Mouse (Mus musculus): ENCODE measurements around the gene Ano5. TPM values are rescaled to one million over a fixed set of nuclear protein-coding genes. Genes with fewer than 3 reads are reported as not detected.

The Ano5 gene
- polyA plus RNA-seq, 1 experiment, result 0.12 TPM

- Histone ChIP-seq H3K79me3 (ENCODE audit: low read depth) (no peaks in the 10 kb centered on the region), H3K27me3 (ENCODE audit: control insufficient read depth, insufficient read depth, insufficient read length) (no peaks in the 10 kb centered on the region), H3ac (ENCODE audit: control insufficient read depth, insufficient read length, low read depth) (no peak overlapping the region), H3K36me3 (ENCODE audit: control insufficient read depth, insufficient read depth) (no peaks in the 10 kb centered on the region), H3K4me3 (ENCODE audit: insufficient read depth, poor library complexity, severe bottlenecking) (no peak overlapping the region), H3K79me2 (ENCODE audit: control insufficient read depth, insufficient read depth) (no peaks in the 10 kb centered on the region)
- TF ChIP-seq USF1 (IDR thresholded peaks at IDR 0.05; ENCODE audit: low read depth) (no peak), CTCF (IDR thresholded peaks at IDR 0.05; ENCODE audit: control insufficient read depth, insufficient read depth, insufficient read length) (no peak), CEBPB (IDR thresholded peaks at IDR 0.05; ENCODE audit: low read depth) (no peak), MYOG (IDR thresholded peaks at IDR 0.05; ENCODE audit: control insufficient read depth, extremely low read depth, insufficient read length) (no peak), MAX (IDR thresholded peaks at IDR 0.05) (no peak), FOSL1 (IDR thresholded peaks at IDR 0.05; ENCODE audit: insufficient read depth, low read length, poor library complexity, severe bottlenecking) (no peak), MYOD1 (IDR thresholded peaks at IDR 0.05; ENCODE audit: control insufficient read depth, insufficient read length, low read depth) (no peak)
These were observed 118.4 kb downstream of the Ano5 start for GRCm38 (mm10) chr7:51629206-51629605.

- Histone ChIP-seq H3K79me3 (ENCODE audit: low read depth) (no peaks in the 10 kb centered on the region), H3K4me3 (ENCODE audit: insufficient read depth, poor library complexity, severe bottlenecking) (no peak overlapping the region), H3K79me2 (ENCODE audit: control insufficient read depth, insufficient read depth) (no peaks in the 10 kb centered on the region), H3K36me3 (ENCODE audit: control insufficient read depth, insufficient read depth) (no peaks in the 10 kb centered on the region), H3K27me3 (ENCODE audit: control insufficient read depth, insufficient read depth, insufficient read length) (no peaks in the 10 kb centered on the region), H3ac (ENCODE audit: control insufficient read depth, insufficient read length, low read depth) (no peak overlapping the region)
- no peak for TF ChIP-seq CEBPB (IDR thresholded peaks at IDR 0.05; ENCODE audit: low read depth)
- no peak for TF ChIP-seq USF1 (IDR thresholded peaks at IDR 0.05; ENCODE audit: low read depth)
- TF ChIP-seq MYOG (IDR thresholded peaks at IDR 0.05; ENCODE audit: control insufficient read depth, extremely low read depth, insufficient read length), result no peak
- no peak for TF ChIP-seq CTCF (IDR thresholded peaks at IDR 0.05; ENCODE audit: control insufficient read depth, insufficient read depth, insufficient read length)
- TF ChIP-seq MYOD1 (IDR thresholded peaks at IDR 0.05; ENCODE audit: control insufficient read depth, insufficient read length, low read depth), result no peak
- no peak for TF ChIP-seq FOSL1 (IDR thresholded peaks at IDR 0.05; ENCODE audit: insufficient read depth, low read length, poor library complexity, severe bottlenecking)
- TF ChIP-seq MAX (IDR thresholded peaks at IDR 0.05), result no peak
These were observed 120.3 kb downstream of the Ano5 start for GRCm38 (mm10) chr7:51631171-51631570.

- Histone ChIP-seq H3K36me3 (ENCODE audit: control insufficient read depth, insufficient read depth) (no peaks in the 10 kb centered on the region), H3ac (ENCODE audit: control insufficient read depth, insufficient read length, low read depth) (no peak overlapping the region), H3K79me3 (ENCODE audit: low read depth) (no peaks in the 10 kb centered on the region), H3K27me3 (ENCODE audit: control insufficient read depth, insufficient read depth, insufficient read length) (no peaks in the 10 kb centered on the region), H3K4me3 (ENCODE audit: insufficient read depth, poor library complexity, severe bottlenecking) (no peak overlapping the region), H3K79me2 (ENCODE audit: control insufficient read depth, insufficient read depth) (no peaks in the 10 kb centered on the region)
- TF ChIP-seq MYOG (IDR thresholded peaks at IDR 0.05; ENCODE audit: control insufficient read depth, extremely low read depth, insufficient read length) (no peak), FOSL1 (IDR thresholded peaks at IDR 0.05; ENCODE audit: insufficient read depth, low read length, poor library complexity, severe bottlenecking) (no peak), CTCF (IDR thresholded peaks at IDR 0.05; ENCODE audit: control insufficient read depth, insufficient read depth, insufficient read length) (no peak), USF1 (IDR thresholded peaks at IDR 0.05; ENCODE audit: low read depth) (no peak), MYOD1 (IDR thresholded peaks at IDR 0.05; ENCODE audit: control insufficient read depth, insufficient read length, low read depth) (no peak), CEBPB (IDR thresholded peaks at IDR 0.05; ENCODE audit: low read depth) (no peak), MAX (IDR thresholded peaks at IDR 0.05) (no peak)
These were observed 121.9 kb downstream of the Ano5 start for GRCm38 (mm10) chr7:51632543-51633229.

GRCm38 (mm10) chr7:51633230-51633844 is 122.5 kb downstream of the Ano5 start:
- Histone ChIP-seq H3K27me3 (ENCODE audit: control insufficient read depth, insufficient read depth, insufficient read length) (no peaks in the 10 kb centered on the region), H3K79me3 (ENCODE audit: low read depth) (no peaks in the 10 kb centered on the region), H3K36me3 (ENCODE audit: control insufficient read depth, insufficient read depth) (no peaks in the 10 kb centered on the region), H3K79me2 (ENCODE audit: control insufficient read depth, insufficient read depth) (no peaks in the 10 kb centered on the region), H3ac (ENCODE audit: control insufficient read depth, insufficient read length, low read depth) (no peak overlapping the region), H3K4me3 (ENCODE audit: insufficient read depth, poor library complexity, severe bottlenecking) (no peak overlapping the region)
- TF ChIP-seq USF1 (IDR thresholded peaks at IDR 0.05; ENCODE audit: low read depth), result no peak
- TF ChIP-seq MYOD1 (IDR thresholded peaks at IDR 0.05; ENCODE audit: control insufficient read depth, insufficient read length, low read depth), result no peak

Other genes starting within 250 kb of the Ano5 start
- 0.05 TPM for gene Slc17a6, start 111.0 kb downstream of the Ano5 start, polyA plus RNA-seq (2012; fragmentation: generic; extraction: Trizol)